Mouse (Mus musculus) myocyte (in vitro differentiated cells): ENCODE results near the gene Acsf3. TPM values are rescaled to one million over a fixed set of nuclear protein-coding genes. Genes with fewer than 3 reads are reported as not detected.
A peak's percentile ranks its signal among the peaks of the same experiment; 100 is the strongest.

Source experiments
- H3K27me3 ChIP-seq: one replicate; pipeline ENCODE4 v1.6.1; 2011; ENCODE audit not compliant: control insufficient read depth, insufficient read depth, insufficient read length
- H3K36me3 ChIP-seq: one replicate; pipeline ENCODE4 v1.6.1; 2011; ENCODE audit not compliant: control insufficient read depth, insufficient read depth
- H3K4me2 ChIP-seq: one replicate; pipeline ENCODE4 v1.6.1; 2011; ENCODE audit warnings: low read depth, control low read depth
- H3K4me3 ChIP-seq: one replicate; pipeline ENCODE4 v1.5.1; 2011; ENCODE audit warnings: mild to moderate bottlenecking, control low read depth, moderate library complexity
- H3K79me2 ChIP-seq: one replicate; pipeline ENCODE4 v1.6.1; 2011; ENCODE audit not compliant: control insufficient read depth, insufficient read depth
- H3ac ChIP-seq: one replicate; pipeline ENCODE4 v1.6.1; 2011; ENCODE audit not compliant: control insufficient read depth, insufficient read length
- CEBPB ChIP-seq: IDR thresholded peaks from 2 replicates; pipeline ENCODE4 v1.6.1; 2011; ENCODE audit warnings: mild to moderate bottlenecking, moderate library complexity; ENCODE audit not compliant: poor library complexity, insufficient read depth, severe bottlenecking
- E2F4 ChIP-seq: IDR thresholded peaks from one replicate; pipeline ENCODE4 v1.6.1; 2011; ENCODE audit warnings: mild to moderate bottlenecking, control low read depth, moderate library complexity; ENCODE audit not compliant: insufficient read depth
- MAX ChIP-seq: IDR thresholded peaks from one replicate; pipeline ENCODE4 v1.6.1; 2011; ENCODE audit warnings: low read depth, mild to moderate bottlenecking, control low read depth
- MYOD1 ChIP-seq, 3 experiments: IDR thresholded peaks; one replicate each; pipeline ENCODE4 v1.6.1; 2011; ENCODE audit warnings: control low read depth in 2 of 3, low read depth in 2 of 3, mild to moderate bottlenecking in 2 of 3, moderate library complexity in 1 of 3; ENCODE audit not compliant: insufficient read length in 2 of 3, control insufficient read depth in 1 of 3
- MYOG ChIP-seq, 3 experiments: IDR thresholded peaks; one replicate each; pipeline ENCODE4 v1.6.1; 2011; ENCODE audit warnings: control low read depth in 2 of 3, low read depth in 2 of 3, mild to moderate bottlenecking in 2 of 3; ENCODE audit not compliant: insufficient read length in 2 of 3, control insufficient read depth in 1 of 3, insufficient read depth in 1 of 3
- POLR2A ChIP-seq: IDR thresholded peaks from one replicate; pipeline ENCODE4 v1.6.1; 2011; ENCODE audit warnings: low read depth, mild to moderate bottlenecking, control low read depth, moderate library complexity; ENCODE audit not compliant: insufficient read length
- POLR2AphosphoS2 ChIP-seq: IDR thresholded peaks from one replicate; pipeline ENCODE4 v1.6.1; 2011; ENCODE audit warnings: low read depth, control low read depth; ENCODE audit not compliant: insufficient read length
- REST ChIP-seq: IDR thresholded peaks from one replicate; pipeline ENCODE4 v1.6.1; 2011; ENCODE audit warnings: mild to moderate bottlenecking, control low read depth, moderate library complexity; ENCODE audit not compliant: insufficient read depth, insufficient read length
- SRF ChIP-seq: IDR thresholded peaks from one replicate; pipeline ENCODE4 v1.6.1; 2011; ENCODE audit warnings: low read depth; ENCODE audit not compliant: control insufficient read depth, insufficient read length
- TCF12 ChIP-seq: IDR thresholded peaks from one replicate; pipeline ENCODE4 v1.6.1; 2011; ENCODE audit warnings: mild to moderate bottlenecking, control low read depth; ENCODE audit not compliant: poor library complexity, insufficient read depth, severe bottlenecking
- TCF3 ChIP-seq: IDR thresholded peaks from one replicate; pipeline ENCODE4 v1.6.1; 2011; ENCODE audit warnings: low read depth, control low read depth; ENCODE audit not compliant: insufficient read length
- USF1 ChIP-seq: IDR thresholded peaks from one replicate; pipeline ENCODE4 v1.6.1; 2011; ENCODE audit warnings: low read depth, mild to moderate bottlenecking, control low read depth, moderate library complexity
- polyA plus RNA-seq: library from polyadenylated mRNA; unstranded; fragments of >200 nt; fragmentation: generic; extraction: Trizol; gene quantifications from one replicate; pipeline ENCODE4 v1.2.1, GENCODE M21; 2012; ENCODE audit warnings: missing spikeins

The Acsf3 gene
- polyA plus RNA-seq, 1 experiment: 9.3 TPM

GRCm38 (mm10) chr8:122853340-122853771 is 78.1 kb downstream of the Acsf3 start:
- no peak overlapping the region for H3K4me3 ChIP-seq
- H3ac ChIP-seq: no peak overlapping the region
- peaks cover 54% of the 10 kb centered on the region for H3K79me2 ChIP-seq
- peaks cover 32% of the 10 kb centered on the region for H3K36me3 ChIP-seq
- H3K4me2 ChIP-seq: peak overlapping the region; percentile 99
- peak; percentile 35 for TF ChIP-seq POLR2A
- no peak for TF ChIP-seq MYOD1 (IDR thresholded peaks at IDR 0.05; ENCODE audit: control insufficient read depth in 1 of 3, insufficient read length in 2 of 3, low read depth in 2 of 3)
- no peaks in the 10 kb centered on the region for H3K27me3 ChIP-seq

DNA sequence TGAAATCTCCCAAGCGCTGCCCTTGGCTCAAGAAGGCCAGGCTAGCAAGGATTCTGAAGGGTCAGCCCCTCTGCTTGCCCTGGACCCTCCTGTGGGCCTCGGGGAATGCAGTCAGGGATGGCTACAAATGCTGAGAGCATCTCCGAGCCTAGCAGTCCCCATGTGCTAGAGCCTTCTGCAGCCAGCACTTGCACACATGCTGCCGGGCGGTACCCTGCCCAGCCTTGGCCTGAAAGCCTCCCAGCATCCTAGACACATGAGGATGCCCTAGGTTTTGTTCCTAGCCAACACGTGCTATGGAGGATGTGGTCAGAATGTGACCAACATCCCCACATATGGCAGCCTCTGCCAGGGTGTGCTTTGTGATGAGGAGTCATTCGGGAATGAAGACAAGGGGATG is 79.1 kb downstream of the Acsf3 start:
- Histone ChIP-seq H3K36me3 (peaks cover 32% of the 10 kb centered on the region), H3K4me3 (no peak overlapping the region), H3K4me2 (no peak overlapping the region), H3ac (no peak overlapping the region), H3K27me3 (no peaks in the 10 kb centered on the region), H3K79me2 (peaks cover 47% of the 10 kb centered on the region)
- peak; percentile 38 for TF ChIP-seq POLR2AphosphoS2
- no peak for TF ChIP-seq TCF3
- peak; percentile 24 for TF ChIP-seq POLR2A

GRCm38 (mm10) chr8:122855123-122855522 is 79.8 kb downstream of the Acsf3 start:
- no peak overlapping the region for H3ac ChIP-seq
- H3K36me3 ChIP-seq: peaks cover 32% of the 10 kb centered on the region
- no peak overlapping the region for H3K4me3 ChIP-seq
- H3K79me2 ChIP-seq: peaks cover 46% of the 10 kb centered on the region
- no peak for TF ChIP-seq USF1
- no peak for TF ChIP-seq E2F4
- no peak for TF ChIP-seq MYOD1 (IDR thresholded peaks at IDR 0.05; ENCODE audit: control insufficient read depth in 1 of 3, insufficient read length in 2 of 3, low read depth in 2 of 3)
- no peak for TF ChIP-seq REST
- TF ChIP-seq CEBPB: no peak
- no peak for TF ChIP-seq SRF
- TF ChIP-seq TCF3: no peak
- TF ChIP-seq MYOG (IDR thresholded peaks at IDR 0.05; ENCODE audit: control insufficient read depth in 1 of 3, insufficient read depth in 1 of 3, insufficient read length in 2 of 3, low read depth in 2 of 3): no peak
- no peak for TF ChIP-seq POLR2AphosphoS2
- no peak for TF ChIP-seq MAX
- TF ChIP-seq POLR2A: no peak
- TF ChIP-seq TCF12: no peak
- H3K4me2 ChIP-seq: no peak overlapping the region
- H3K27me3 ChIP-seq: no peaks in the 10 kb centered on the region

DNA sequence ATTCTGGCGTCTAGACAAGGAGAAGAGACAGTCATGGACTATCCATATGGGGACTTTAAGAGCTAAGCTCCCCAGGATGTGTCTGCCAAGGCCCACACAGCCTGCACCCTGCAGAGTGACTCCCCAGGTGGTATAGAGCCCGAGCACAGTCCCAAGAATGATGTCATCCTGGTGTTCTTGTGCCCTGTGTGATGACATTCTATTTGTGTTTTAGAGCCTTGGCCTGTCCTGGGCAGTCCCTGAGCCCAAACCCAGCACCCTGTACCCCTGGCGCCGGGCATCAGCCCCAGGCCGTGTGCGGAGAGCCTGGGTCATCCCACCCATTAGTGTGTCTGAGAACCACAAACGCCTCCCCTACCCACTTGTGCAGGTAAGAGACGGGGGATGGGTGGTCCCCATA is 81.0 kb downstream of the Acsf3 start:
- TF ChIP-seq SRF: no peak
- H3K36me3 ChIP-seq: peaks cover 39% of the 10 kb centered on the region
- H3K4me2 ChIP-seq: no peak overlapping the region
- peaks cover 44% of the 10 kb centered on the region for H3K79me2 ChIP-seq
- H3K27me3 ChIP-seq: no peaks in the 10 kb centered on the region
- no peak overlapping the region for H3K4me3 ChIP-seq
- no peak overlapping the region for H3ac ChIP-seq

DNA sequence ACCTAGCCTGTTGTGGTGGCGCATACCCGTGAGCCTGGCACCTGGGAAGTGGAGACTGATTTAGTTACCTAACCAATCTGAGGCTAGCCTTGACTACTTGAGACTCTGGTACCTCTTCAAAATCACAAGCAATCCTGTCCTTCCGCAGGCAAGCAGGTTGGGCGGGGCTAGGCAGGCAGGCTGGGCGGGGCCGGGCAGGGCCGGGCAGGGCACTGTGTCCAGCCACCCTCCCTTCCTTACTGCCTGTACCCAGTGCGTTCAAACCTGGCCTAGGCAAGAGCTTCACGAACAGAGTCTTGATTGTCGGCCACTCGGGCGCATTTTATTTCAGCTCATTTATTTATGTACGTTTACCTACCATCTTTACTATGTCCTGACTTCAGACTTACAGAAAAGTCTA is 84.6 kb downstream of the Acsf3 start:
- Histone ChIP-seq H3K36me3 (peaks cover 50% of the 10 kb centered on the region), H3ac (no peak overlapping the region), H3K4me3 (no peak overlapping the region), H3K79me2 (peaks cover 14% of the 10 kb centered on the region), H3K4me2 (no peak overlapping the region), H3K27me3 (no peaks in the 10 kb centered on the region)
- TF ChIP-seq TCF12: no peak
- no peak for TF ChIP-seq TCF3
- TF ChIP-seq USF1: no peak
- TF ChIP-seq REST: no peak

DNA sequence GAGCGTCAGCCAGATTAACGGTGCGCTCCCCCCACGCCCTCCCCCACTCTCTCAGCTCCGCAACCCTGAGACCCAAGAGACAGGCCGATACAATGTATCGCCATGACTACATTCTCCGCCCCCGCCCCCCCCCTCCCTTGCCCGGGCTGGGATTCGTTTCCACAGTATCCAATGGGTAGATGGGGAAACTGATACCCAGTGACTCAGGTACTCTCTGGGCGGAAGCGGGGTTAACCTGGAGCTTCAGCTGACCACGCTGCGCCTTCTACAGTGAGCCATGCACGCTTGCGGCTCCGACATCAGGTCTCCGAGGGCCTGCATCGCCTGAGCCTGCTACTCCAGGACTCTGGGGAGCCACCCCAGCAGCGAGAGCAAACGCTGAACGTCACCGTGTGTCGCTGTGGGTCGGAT is 89.4 kb downstream of the Acsf3 start:
- H3ac ChIP-seq: no peak overlapping the region
- H3K27me3 ChIP-seq: no peaks in the 10 kb centered on the region
- TF ChIP-seq MYOG (IDR thresholded peaks at IDR 0.05; ENCODE audit: control insufficient read depth in 1 of 3, insufficient read depth in 1 of 3, insufficient read length in 2 of 3, low read depth in 2 of 3) (no peak), REST (no peak), USF1 (no peak), POLR2A (no peak), TCF3 (no peak), MAX (no peak), TCF12 (no peak), SRF (no peak)
- H3K4me2 ChIP-seq: no peak overlapping the region
- peaks cover 58% of the 10 kb centered on the region for H3K36me3 ChIP-seq
- H3K79me2 ChIP-seq: no peaks in the 10 kb centered on the region
- no peak overlapping the region for H3K4me3 ChIP-seq
